Mouse (Mus musculus): ENCODE data around the gene Fnip2. TPM values are rescaled to one million over a fixed set of nuclear protein-coding genes. Genes with fewer than 3 reads are reported as not detected.

Fnip2 gene
- total RNA-seq, 2 experiments from 2014 or later: 6.3 to 13.2 TPM

DNA sequence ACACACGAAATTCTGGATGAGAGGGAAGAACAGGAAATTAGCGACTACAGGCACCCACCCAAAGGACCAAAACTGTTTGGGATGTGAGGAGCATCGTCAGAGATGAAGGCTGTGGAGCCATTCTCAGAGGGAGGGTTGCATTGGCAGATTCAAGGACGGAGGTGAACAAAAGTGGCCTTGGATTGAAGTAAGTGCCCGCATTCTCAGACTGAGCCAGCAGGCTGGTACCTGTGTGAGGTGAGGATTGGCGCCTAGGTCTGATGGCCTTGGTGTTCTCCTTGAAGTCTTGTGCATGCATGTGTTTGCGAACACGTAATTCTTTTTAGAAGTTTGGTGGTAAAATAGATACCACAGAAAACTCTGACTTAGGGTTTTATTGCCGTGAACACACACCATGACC, 133.2 kb downstream of the Fnip2 start:
- ATAC-seq (replicated peaks; ENCODE audit: poor library complexity, severe bottlenecking): no peak

DNA sequence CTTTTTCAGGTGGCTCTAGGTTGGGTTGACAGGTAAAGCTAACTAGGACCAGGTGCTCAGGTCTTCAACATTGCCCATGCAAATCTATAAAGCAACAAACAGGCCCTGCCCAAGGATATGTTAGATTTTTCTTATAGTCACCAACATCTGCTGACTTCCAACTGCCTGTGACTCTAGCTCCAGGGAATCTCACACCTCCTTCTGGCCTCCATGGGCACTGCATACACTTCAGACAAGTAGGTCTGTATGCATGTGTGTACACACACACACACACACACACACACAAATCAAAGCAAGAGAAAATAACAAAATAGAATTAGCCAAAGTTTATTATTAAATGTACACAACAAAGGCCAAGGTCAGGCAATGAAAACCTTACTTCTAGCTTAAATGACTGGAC, 134.0 kb downstream of the Fnip2 start:
- ATAC-seq (replicated peaks; ENCODE audit: poor library complexity, severe bottlenecking): no peak

DNA sequence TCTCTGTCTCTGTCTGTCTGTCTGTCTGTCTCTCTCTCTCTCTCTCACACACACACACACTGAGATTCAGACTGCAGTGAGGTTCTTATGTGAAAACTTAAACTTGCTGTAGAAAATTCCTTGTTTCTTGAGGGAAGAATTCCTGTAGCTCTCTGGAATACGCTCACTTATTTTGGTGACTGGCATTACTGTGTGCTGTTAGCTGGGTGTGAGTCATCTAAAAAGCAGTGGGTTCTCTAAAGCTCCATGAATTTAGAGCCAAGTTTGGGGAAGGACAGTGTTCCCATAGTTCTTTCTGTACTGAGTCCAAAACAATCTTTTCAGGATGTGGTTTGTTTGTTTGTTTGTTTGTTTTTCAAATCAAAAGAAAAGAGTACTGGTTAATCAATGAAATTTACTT, 142.2 kb downstream of the Fnip2 start:
- no peak for ATAC-seq (replicated peaks; ENCODE audit: poor library complexity, severe bottlenecking)

DNA sequence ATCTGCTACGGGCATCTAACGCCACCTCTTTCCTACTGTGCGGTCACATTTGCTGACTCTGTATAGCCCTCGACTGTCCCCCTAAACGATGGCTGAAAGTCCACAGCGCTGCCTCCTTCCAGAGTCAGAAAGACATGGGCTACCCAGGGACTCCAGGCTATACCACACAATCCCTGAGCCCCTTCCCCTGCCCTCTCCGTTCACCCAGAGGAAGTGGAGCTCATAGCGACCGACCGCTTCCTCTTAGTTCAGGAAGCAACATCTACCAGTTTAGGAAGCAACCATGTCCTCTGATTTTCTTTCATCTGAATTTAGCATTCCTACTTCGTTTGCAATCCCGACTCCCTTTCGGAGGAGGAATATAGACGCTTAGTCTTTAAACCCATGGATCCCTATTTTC, 148.7 kb downstream of the Fnip2 start:
- ATAC-seq (replicated peaks; ENCODE audit: poor library complexity, severe bottlenecking): peak; percentile 62

DNA sequence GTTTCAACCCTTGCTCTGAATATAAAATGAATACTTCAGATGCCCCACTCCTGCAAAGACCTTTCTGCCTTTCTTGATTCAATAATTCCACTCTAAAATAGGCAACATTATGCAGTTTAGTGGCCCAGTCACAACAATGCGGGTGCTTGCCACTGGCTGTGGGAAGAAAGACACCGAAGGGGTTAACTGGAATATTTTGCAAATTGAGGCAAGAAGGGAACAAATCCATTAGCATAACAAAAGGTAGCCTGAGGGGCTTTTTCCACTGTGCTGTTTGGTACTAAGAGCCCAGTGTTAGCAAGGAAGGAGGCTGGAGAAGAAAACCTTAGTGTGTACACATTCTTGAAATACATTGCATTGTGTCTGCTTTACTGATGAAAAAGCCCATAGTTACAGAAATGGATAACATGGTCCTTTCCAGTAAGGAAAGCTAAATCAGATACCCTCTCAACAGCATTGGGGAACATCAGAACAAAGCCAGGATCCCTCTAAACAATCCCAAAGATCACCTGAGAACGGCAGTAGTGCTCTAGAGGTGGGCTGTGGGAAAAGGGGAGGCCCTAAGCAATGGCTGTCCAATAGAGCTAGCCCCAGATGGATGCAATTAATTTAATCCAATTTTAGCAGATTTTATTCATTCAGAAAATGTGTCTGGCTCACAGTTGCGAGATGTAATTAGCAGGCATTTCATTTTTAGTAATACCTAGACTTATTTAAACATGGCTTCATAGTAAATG, 150.5 kb downstream of the Fnip2 start:
- ATAC-seq (replicated peaks; ENCODE audit: poor library complexity, severe bottlenecking): no peak

- no peak for ATAC-seq (replicated peaks; ENCODE audit: poor library complexity, severe bottlenecking)
These were observed 151.7 kb downstream of the Fnip2 start for GRCm38 (mm10) chr3:79415929-79416328.

DNA sequence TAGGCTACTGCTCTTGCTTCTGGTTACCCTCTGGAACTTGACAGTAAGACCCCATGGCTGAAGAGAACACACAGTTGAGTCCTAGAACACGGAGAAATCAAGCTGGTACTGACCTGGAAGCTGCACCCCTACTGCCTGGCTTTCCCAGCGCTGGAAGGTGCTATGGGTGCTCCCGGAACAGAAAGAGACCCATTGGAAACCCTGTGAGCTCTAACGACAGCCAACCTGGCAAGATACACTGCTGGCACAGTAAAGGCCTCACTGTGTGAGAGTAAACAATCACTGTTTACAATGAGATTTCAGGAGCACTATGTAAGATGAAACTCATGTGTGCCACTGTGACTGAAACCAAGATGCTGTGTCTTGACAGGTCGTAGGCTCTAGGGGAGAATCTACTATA, 152.5 kb downstream of the Fnip2 start:
- no peak for ATAC-seq (replicated peaks; ENCODE audit: poor library complexity, severe bottlenecking)

GRCm38 (mm10) chr3:79413492-79413891, 154.1 kb downstream of the Fnip2 start:
- no peak for ATAC-seq (replicated peaks; ENCODE audit: poor library complexity, severe bottlenecking)

- no peak for ATAC-seq (replicated peaks; ENCODE audit: poor library complexity, severe bottlenecking)
These were observed 155.9 kb downstream of the Fnip2 start for GRCm38 (mm10) chr3:79411666-79412065.

GRCm38 (mm10) chr3:79410629-79410995, 157.0 kb downstream of the Fnip2 start:
- ATAC-seq (replicated peaks; ENCODE audit: poor library complexity, severe bottlenecking): no peak

- ATAC-seq (replicated peaks; ENCODE audit: poor library complexity, severe bottlenecking): no peak
These were observed 157.5 kb downstream of the Fnip2 start for GRCm38 (mm10) chr3:79409927-79410628.

- no peak for ATAC-seq (replicated peaks; ENCODE audit: poor library complexity, severe bottlenecking)
These were observed 159.1 kb downstream of the Fnip2 start for GRCm38 (mm10) chr3:79408546-79408945.

Other genes with a start within 250 kb of the Fnip2 start
- not detected in 2 replicates for gene Gm17359, start 231.1 kb downstream of the Fnip2 start, total RNA-seq (2014; fragmentation: Nextera tagmentation)
- not detected in 2 replicates for gene Gm17359, start 231.1 kb downstream of the Fnip2 start, total RNA-seq (2017)
- 131 and 212 TPM in 2 replicates for gene Ppid, start 23.5 kb upstream of the Fnip2 start, total RNA-seq (2014; fragmentation: Nextera tagmentation)
- gene Ppid, start 23.5 kb upstream of the Fnip2 start, total RNA-seq (2017): 358 and 378 TPM in 2 replicates
- 21.0 and 30.7 TPM in 2 replicates for gene 4930579G24Rik, start 61.3 kb upstream of the Fnip2 start, total RNA-seq (2014; fragmentation: Nextera tagmentation)
- gene 4930579G24Rik, start 61.3 kb upstream of the Fnip2 start, total RNA-seq (2017): 24.6 and 27.9 TPM in 2 replicates
- gene Etfdh, start 61.7 kb upstream of the Fnip2 start, total RNA-seq (2014; fragmentation: Nextera tagmentation): 28.2 and 35.6 TPM in 2 replicates
- gene Etfdh, start 61.7 kb upstream of the Fnip2 start, total RNA-seq (2017): 60.0 and 68.4 TPM in 2 replicates
- gene Rxfp1, start 170.1 kb upstream of the Fnip2 start, total RNA-seq (2014; fragmentation: Nextera tagmentation): not detected in 2 replicates
- gene Rxfp1, start 170.1 kb upstream of the Fnip2 start, total RNA-seq (2017): not detected in 2 replicates